Mouse (Mus musculus): ENCODE data around the gene Crtc1.

The Crtc1 gene

GRCm38 (mm10) chr8:70419879-70420643 is 19.3 kb downstream of the Crtc1 start:
- DNase-seq, result peak; percentile 45

- DNase-seq, result peak; percentile 73
Observed at GRCm38 (mm10) chr8:70418954-70419353, 20.4 kb downstream of the Crtc1 start.

DNA sequence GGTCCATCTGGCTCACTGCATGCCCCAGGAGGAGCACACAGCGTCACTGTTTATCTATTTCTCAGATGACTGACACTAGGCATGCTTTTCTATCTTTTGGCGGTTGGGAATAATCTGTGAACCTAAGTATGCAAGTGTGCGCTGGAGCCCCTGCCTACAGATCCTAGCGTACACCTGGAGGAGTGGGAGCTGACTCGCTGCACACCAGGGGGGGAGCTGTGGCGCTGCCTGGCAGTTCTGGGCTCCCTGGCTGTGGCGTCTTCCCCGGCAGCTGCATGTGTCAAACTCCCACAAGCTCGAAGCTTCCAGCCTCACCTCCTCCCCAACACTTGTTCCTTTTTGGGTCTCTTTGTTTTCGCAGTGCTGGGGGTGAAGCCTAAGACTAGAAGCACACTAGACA is 21.5 kb downstream of the Crtc1 start:
- no peak for DNase-seq

DNA sequence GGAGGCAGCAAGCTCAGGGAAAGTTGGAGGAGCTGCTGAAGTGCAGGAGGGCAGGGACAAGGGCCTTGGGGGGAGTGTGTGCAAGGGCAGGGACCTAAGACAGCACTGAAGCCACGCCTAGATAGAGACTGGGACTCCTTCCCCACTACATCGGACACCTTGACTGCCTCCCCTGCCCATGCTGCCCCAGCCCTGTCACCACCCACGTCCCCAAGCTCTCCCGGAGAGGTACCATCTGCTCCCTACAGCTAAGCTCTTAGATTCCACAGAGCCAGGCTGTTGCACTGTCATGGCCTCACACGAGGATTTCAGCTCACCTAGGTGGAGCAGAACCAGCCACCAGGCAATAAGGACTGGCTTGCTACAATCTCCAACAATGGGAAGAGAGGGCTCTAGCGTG is 22.4 kb downstream of the Crtc1 start:
- DNase-seq, result peak; percentile 84

GRCm38 (mm10) chr8:70415540-70416451 is 23.6 kb downstream of the Crtc1 start:
- DNase-seq, result no peak

GRCm38 (mm10) chr8:70414310-70414946 is 25.0 kb downstream of the Crtc1 start:
- DNase-seq, result no peak

GRCm38 (mm10) chr8:70410281-70410680 is 29.1 kb downstream of the Crtc1 start:
- peak; percentile 80 for DNase-seq

DNA sequence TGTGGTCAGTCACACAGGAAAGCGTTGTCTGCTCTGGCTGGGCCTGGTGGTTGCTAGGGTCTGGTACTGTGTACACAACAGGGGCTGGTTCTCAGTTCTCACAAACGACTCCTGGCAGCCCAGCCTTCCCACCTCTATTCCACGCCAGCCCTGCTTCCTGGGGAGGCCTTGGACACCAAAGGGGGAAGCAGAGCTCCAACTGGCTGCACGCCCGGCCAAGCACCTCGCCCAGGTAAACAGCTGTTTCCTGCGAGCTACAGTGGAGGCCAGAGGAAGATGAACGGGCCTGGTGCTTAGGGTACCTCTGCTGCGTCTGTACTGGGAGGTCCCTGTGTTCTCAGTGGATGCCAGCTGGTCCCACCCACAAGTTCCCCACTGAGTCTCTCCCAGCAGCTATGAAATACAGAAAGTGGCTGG is 29.9 kb downstream of the Crtc1 start:
- DNase-seq, result peak; percentile 77

DNA sequence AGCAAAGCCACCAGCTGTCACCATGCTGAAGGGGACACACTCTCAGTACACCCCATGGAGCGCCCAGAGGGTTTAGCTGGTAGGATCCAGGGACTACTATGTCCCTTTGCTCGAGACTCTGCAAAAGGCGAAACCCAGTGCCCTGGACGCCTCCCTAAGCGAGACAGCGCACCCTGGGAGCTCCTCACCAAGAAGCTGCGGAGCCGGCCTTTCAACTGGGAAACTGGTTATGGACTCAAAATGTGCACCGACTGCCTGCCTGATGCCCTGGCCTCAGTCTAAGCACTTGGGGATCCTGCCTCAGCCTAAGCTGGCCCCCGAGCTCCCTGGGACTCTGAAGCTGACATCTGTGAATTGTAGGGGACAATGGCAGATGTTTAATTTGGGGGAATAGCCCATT is 30.4 kb downstream of the Crtc1 start:
- DNase-seq, result no peak

DNA sequence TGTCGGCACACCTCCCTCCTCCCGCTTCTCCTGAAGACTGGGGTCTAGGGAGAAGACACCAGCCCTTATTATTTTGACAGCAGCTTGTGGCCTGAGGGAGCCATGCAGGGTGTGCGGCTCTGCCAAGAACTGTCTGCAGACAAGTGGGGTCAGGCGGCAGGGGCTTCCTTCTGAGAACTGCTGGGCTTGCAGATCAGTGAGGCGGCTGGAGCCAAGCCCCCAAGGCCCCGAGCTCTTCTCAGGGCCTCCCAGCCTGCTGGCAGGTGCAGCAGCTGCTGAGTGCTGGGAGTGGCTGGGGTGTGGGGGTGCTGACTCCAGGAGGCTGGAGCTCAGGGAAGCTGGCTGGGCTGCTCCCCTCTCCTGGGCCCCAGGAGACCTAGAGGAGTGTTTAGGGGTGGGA is 31.1 kb downstream of the Crtc1 start:
- DNase-seq, result peak; percentile 69

DNA sequence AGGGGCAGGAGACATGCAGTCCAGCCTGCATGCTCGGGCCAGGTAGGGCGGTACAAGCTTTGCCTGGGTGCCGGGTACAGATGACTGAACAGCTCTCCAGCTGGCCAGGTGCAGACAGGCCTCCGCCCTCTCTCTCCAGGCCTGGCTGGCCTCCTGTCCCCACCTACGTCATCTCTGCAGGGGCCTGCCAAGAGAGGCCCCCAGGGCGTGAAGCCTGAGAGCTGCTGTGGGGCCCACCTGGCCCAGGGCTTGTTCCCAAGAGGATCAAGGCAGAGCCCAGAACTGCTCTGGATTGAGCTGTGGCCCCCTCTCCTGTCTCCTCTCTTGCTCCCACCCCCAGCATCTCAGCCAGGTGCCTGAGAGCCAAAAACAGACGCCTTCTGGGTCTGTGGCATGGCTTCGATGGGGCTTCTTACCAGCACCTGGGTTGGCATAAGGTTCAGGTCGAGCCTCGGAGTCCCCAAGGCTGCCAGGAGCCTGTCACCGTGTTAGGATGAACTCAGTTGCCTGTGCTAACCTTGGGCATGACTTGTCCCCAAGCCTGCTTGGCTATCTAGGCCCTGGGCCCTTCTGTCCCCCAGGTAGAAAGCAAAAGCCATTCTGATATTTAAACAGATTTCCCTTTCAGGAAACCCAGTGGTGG is 32.8 kb downstream of the Crtc1 start:
- peak; percentile 77 for DNase-seq

DNA sequence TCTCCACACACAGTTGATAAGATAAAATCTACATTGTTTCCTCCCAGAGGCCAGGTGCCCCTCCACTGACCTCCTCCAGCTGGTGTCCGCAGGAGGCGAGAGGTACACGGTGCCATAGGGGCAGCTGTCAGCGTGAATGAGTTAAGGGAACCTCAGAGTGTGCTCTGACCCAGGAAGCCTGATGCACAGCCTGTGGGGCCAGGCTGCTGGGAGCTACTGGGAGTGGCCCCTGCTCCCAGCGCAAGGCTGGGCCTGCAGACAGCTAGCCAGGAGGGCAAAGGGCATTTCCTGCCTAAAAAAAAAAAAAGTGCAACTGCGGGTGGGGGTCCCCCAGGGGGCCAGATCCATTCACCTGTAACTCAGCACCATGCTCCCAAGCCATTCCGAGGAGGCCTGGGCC is 34.2 kb downstream of the Crtc1 start:
- DNase-seq, result no peak

- DNase-seq, result no peak
Observed at GRCm38 (mm10) chr8:70404212-70404611, 35.2 kb downstream of the Crtc1 start.

- peak; percentile 96 for DNase-seq
Observed at GRCm38 (mm10) chr8:70397611-70398563, 41.5 kb downstream of the Crtc1 start.

DNA sequence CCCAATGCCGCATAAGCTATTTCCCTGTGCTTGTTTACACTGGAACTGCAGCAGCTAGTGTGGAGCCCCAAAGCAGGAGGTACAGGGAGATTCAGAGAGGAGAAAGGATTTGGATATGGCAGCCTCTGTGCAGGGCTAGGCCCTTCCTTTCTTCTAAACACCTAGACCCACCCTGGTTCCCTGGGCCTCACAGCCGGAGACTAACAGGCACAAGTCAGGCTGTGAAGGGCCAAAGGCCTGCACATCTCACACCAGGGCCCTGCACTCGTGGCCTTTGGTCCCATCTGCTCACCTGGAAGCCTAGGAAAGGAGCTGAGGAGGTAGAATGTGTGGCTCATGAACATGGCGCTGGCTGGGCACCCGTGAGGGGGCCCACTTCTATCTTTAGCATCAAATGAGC is 43.2 kb downstream of the Crtc1 start:
- DNase-seq, result peak; percentile 64

DNA sequence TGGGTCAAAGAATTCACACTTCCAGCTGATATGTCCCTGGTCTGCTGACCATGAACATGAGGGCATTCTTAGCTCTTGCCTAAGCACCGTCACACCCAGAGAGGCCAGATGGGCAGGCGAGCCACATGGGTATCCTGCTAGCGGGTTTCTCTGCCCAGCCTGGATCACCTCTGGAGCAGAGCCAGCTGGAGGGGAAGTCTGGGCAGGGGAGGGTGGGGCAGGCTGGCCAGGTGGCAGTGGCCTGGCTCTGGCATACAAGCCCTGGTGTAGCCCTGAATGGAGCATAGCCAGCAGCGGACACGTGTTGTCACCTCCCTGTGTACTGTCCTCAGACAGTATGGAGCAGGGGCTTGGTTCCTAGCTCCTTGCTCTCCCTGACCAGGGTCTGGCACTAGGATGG is 43.7 kb downstream of the Crtc1 start:
- DNase-seq, result peak; percentile 96

GRCm38 (mm10) chr8:70394269-70394998 is 44.9 kb downstream of the Crtc1 start:
- DNase-seq, result peak; percentile 65

- DNase-seq, result no peak
Observed at GRCm38 (mm10) chr8:70393087-70393486, 46.3 kb downstream of the Crtc1 start.

- DNase-seq, result peak; percentile 66
Observed at GRCm38 (mm10) chr8:70389678-70390077, 49.7 kb downstream of the Crtc1 start.

DNA sequence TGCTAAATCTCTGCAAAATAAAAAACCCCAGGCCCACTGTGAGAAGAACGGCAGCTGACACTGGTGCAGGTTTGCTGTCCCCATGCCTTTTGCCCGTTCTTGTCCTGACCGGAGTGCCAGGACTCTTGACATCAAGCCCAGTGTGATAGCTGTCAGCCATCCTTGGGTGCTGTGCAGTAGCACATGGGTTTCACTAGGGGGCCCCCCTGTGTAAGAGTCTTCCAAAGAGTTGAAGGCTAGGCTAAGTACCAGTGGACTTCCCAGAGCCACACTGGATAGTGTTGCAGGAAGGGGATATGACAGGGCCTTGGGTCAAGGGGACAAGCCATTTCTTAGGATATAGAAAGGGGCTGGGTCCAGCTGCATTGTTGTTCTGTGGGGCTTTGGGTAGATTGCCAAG is 56.1 kb downstream of the Crtc1 start:
- peak; percentile 83 for DNase-seq

DNA sequence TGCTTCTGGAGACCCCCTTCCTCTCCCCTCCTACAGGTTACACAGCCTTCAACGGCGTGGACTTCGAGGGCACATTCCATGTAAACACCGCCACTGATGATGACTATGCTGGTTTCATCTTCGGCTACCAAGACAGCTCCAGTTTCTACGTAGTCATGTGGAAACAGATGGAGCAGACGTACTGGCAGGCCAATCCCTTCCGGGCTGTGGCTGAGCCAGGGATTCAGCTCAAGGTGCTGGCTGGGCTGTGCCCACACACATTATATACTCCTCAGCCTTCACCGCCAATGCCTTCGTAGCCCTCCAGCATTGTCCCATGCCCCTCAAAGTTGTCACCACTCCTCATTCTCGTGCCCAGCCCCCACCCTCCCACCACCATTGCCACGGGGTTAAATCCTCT is 59.3 kb downstream of the Crtc1 start:
- DNase-seq, result peak; percentile 73

Measured in cerebellum, adult 9-11 months (tissue).